Comparison of ENCODE assay signal across 13 mouse cellular contexts in the genomic region with DNA sequence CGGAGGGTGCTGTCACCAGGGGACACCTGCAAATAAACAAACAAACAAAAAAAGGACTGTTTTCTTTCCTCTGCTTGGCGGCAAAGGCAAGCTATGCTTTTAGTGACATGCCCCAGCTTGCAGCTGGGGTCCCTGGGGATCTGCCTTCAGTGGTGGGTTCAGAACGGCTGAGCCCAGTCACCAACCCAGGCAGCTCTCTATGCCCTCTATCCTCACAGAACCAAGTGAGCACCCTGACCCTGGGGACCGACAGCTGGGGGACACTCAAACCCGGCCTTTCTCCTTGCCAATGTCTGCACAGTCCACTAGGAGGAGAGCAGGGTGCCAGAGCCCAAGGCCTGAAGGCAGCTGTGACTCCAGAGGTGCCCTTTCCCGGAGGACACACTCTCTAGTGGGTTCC. TPM values are rescaled to one million over a fixed set of nuclear protein-coding genes. Genes with fewer than 3 reads are reported as not detected.
DNase-seq lines count a peak whose midpoint lies in the region; ATAC-seq and TF ChIP-seq lines count a peak whose summit lies in the region.
"Had no signal": no experiment of that assay in that cellular context is flagged by ENCODE, and none has a peak within 500 bp of the region (broad histone marks: within the 10 kb centered on the region; RNA-seq: fewer than 3 reads in every experiment).

No protein-coding gene starts in this region.

- no peaks in the 10 kb centered on the region for H3K27me3 ChIP-seq in heart, adult 2 months (ENCODE audit: control insufficient read depth, insufficient read depth, low read length)
- no peaks in the 10 kb centered on the region for H3K27me3 ChIP-seq in thymus, adult 2 months (ENCODE audit: control insufficient read depth, insufficient read depth, low read length)
- no peaks in the 10 kb centered on the region for H3K27me3 ChIP-seq in intestine, embryonic 15.5 days (replicated peaks)
- H3K27me3 ChIP-seq in splenic B cell, adult 2 months (ENCODE audit: control insufficient read depth, insufficient read depth, low read length, poor library complexity, severe bottlenecking), result no peaks in the 10 kb centered on the region
- H3K27me3 ChIP-seq: embryonic facial prominence, embryonic 12.5 days; forebrain, embryonic 12.5 days; lung, embryonic 15.5 days; megakaryocyte, embryonic 14.5 days had no signal

- intact Hi-C loops in heart, adult 2 months (cut with DNase I), result no loop called here

- no peaks in the 10 kb centered on the region for H3K79me2 ChIP-seq in heart, adult 2 months (replicated peaks; ENCODE audit: control insufficient read depth, insufficient read depth, low read length)

- TF ChIP-seq POLR2A in heart, adult 2 months (IDR thresholded peaks at IDR 0.05; ENCODE audit: insufficient read depth, low read depth, low read length), result no peak
- no peak for TF ChIP-seq POLR2A in thymus, adult 2 months (IDR thresholded peaks at IDR 0.05; ENCODE audit: control insufficient read depth, extremely low read depth, insufficient read depth, low read length, poor library complexity)

- 0 out of 2 replicates have a peak, but pooled peaks have one; percentile 1 for ATAC-seq in intestine, embryonic 15.5 days
- ATAC-seq: inflammation-experienced regulatory T-cells, adult 6 months had no signal

- H3K4me1 ChIP-seq in heart, adult 2 months (ENCODE audit: control insufficient read depth, insufficient read depth, low read length), result peaks cover 12% of the 10 kb centered on the region
- H3K4me1 ChIP-seq in thymus, adult 2 months (replicated peaks; ENCODE audit: control insufficient read depth, insufficient read depth, low read length), result peaks cover 71% of the 10 kb centered on the region
- peaks cover 16% of the 10 kb centered on the region for H3K4me1 ChIP-seq in intestine, embryonic 15.5 days (replicated peaks)

- H3K27ac ChIP-seq in heart, adult 2 months, result no peak overlapping the region
- H3K27ac ChIP-seq in thymus, adult 2 months (ENCODE audit: control insufficient read depth, insufficient read depth, low read length), result no peak overlapping the region
- H3K27ac ChIP-seq in intestine, embryonic 15.5 days, result no peak overlapping the region
- H3K27ac ChIP-seq: embryonic facial prominence, embryonic 12.5 days; forebrain, embryonic 12.5 days; lung, embryonic 15.5 days had no signal

- WGBS in heart, adult 2 months, result 54% methylated on average over 6 of the region's 6 CpGs
- 81% methylated on average over 6 of the region's 6 CpGs for WGBS in thymus, adult 2 months
- 54% methylated on average over 6 of the region's 6 CpGs for WGBS in intestine, embryonic 15.5 days

- no peak overlapping the region for H3K4me3 ChIP-seq in heart, adult 2 months
- H3K4me3 ChIP-seq in thymus, adult 2 months (ENCODE audit: control insufficient read depth, insufficient read depth, low read length), result no peak overlapping the region
- H3K4me3 ChIP-seq in intestine, embryonic 15.5 days (replicated peaks), result no peak overlapping the region
- H3K4me3 ChIP-seq: embryonic facial prominence, embryonic 12.5 days; forebrain, embryonic 12.5 days; lung, embryonic 15.5 days; megakaryocyte, embryonic 14.5 days had no signal

- TF ChIP-seq EP300 in heart, adult 2 months (IDR thresholded peaks at IDR 0.05; ENCODE audit: insufficient read depth, low read depth, low read length), result no peak

- peak in 1 of 2 experiments; percentile 27 for DNase-seq in heart, adult 2 months
- DNase-seq in heart, adult 9 months (ENCODE audit: low spot score in 2 of 2), result no peak
- peak; percentile 4 for DNase-seq in thymus, postnatal 14 days
- DNase-seq in thymus, adult 2 months, result no peak
- DNase-seq in splenic B cell, adult 2 months (ENCODE audit: low read depth, low spot score), result peak; percentile 62
- DNase-seq in ovary, postnatal 10 days (ENCODE audit: low spot score), result no peak
- DNase-seq: cerebellum, postnatal 10 days had no signal

- no peak overlapping the region for H3K4me2 ChIP-seq in intestine, embryonic 15.5 days (replicated peaks)
- H3K4me2 ChIP-seq: embryonic facial prominence, embryonic 12.5 days; forebrain, embryonic 12.5 days; lung, embryonic 15.5 days had no signal

- TF ChIP-seq CTCF in heart, adult 2 months (IDR thresholded peaks at IDR 0.05), result peak; percentile 23
- TF ChIP-seq CTCF in thymus, adult 2 months (IDR thresholded peaks at IDR 0.05; ENCODE audit: borderline replicate concordance, control insufficient read depth, extremely low read depth, insufficient read depth, low read length, poor library complexity), result no peak

- no peaks in the 10 kb centered on the region for H3K36me3 ChIP-seq in heart, adult 2 months (ENCODE audit: control insufficient read depth, insufficient read depth, low read length)
- H3K36me3 ChIP-seq in thymus, adult 2 months (ENCODE audit: control insufficient read depth, insufficient read depth, low read length), result no peaks in the 10 kb centered on the region
- no peaks in the 10 kb centered on the region for H3K36me3 ChIP-seq in intestine, embryonic 15.5 days
- H3K36me3 ChIP-seq in splenic B cell, adult 2 months (ENCODE audit: control insufficient read depth, insufficient read depth, low read length, poor library complexity, severe bottlenecking), result no peaks in the 10 kb centered on the region
- H3K36me3 ChIP-seq: embryonic facial prominence, embryonic 12.5 days; forebrain, embryonic 12.5 days; lung, embryonic 15.5 days had no signal

- H3K9me3 ChIP-seq in intestine, embryonic 15.5 days, result no peaks in the 10 kb centered on the region
- H3K9me3 ChIP-seq: embryonic facial prominence, embryonic 12.5 days; forebrain, embryonic 12.5 days; lung, embryonic 15.5 days had no signal

- peak overlapping the region; percentile 17; the same call in 1 of the 2 replicates for H3K9ac ChIP-seq in heart, adult 2 months (ENCODE audit: low read depth, low read length)
- H3K9ac ChIP-seq in intestine, embryonic 15.5 days, result no peak overlapping the region
- H3K9ac ChIP-seq: embryonic facial prominence, embryonic 12.5 days; forebrain, embryonic 12.5 days; lung, embryonic 15.5 days had no signal

RNA-seq across cellular contexts. Expression of gene Rbm38, which starts 29.5 kb away (rescaled TPM):
- total RNA-seq in heart, adult 2 months (2021), result 100 to 1,000 TPM; 173 to 203 TPM
- polyA plus RNA-seq in heart, adult 2 months (2012; rRNA removed), result 342 and 529 TPM in 2 replicates
- 1,267 and 1,290 TPM in 2 replicates for polyA plus RNA-seq in thymus, adult 2 months (2012; rRNA removed)
- polyA plus RNA-seq in intestine, embryonic 15.5 days (2015; fragmentation: Nextera tagmentation; extraction: Ambion mirVana), result 46.6 and 49.2 TPM in 2 replicates

RNA-seq across cellular contexts. Expression of gene Rae1, which starts 49.9 kb away (rescaled TPM):
- 10 to 100 TPM; 22.8 to 23.0 TPM for total RNA-seq in heart, adult 2 months (2021)
- 27.8 and 44.8 TPM in 2 replicates for polyA plus RNA-seq in heart, adult 2 months (2012; rRNA removed)
- 111 and 122 TPM in 2 replicates for polyA plus RNA-seq in thymus, adult 2 months (2012; rRNA removed)
- 123 and 131 TPM in 2 replicates for polyA plus RNA-seq in intestine, embryonic 15.5 days (2015; fragmentation: Nextera tagmentation; extraction: Ambion mirVana)

Comparison
In these comparisons a context has a peak if more than half of its experiments do, and no peak if none do; other contexts are left out.
1. DNase-seq: peak in thymus, postnatal 14 days (single experiment) and splenic B cell, adult 2 months (single experiment); none in heart, adult 9 months (0 of 2), thymus, adult 2 months (single experiment) and ovary, postnatal 10 days (single experiment).